Mouse (Mus musculus): ENCODE data around the gene Dennd1a. TPM values are rescaled to one million over a fixed set of nuclear protein-coding genes. Genes with fewer than 3 reads are reported as not detected.
"Not testable (repeated sequence)": the region's sequence is repeated elsewhere in the genome, so short reads cannot be mapped to it uniquely, and the experiment has no call there.

Gene Dennd1a
- total RNA-seq, 2 experiments from 2014 or later: 25.3 to 26.2 TPM

GRCm38 (mm10) chr2:37989091-37989490 lies 298.1 kb downstream of the Dennd1a start:
- intact Hi-C loops (cut with DNase I): no loop called here
- no peak for DNase-seq

GRCm38 (mm10) chr2:37988301-37988700 lies 298.9 kb downstream of the Dennd1a start:
- intact Hi-C loops (cut with DNase I): no loop called here
- no peak for DNase-seq

GRCm38 (mm10) chr2:37985690-37986222 lies 301.4 kb downstream of the Dennd1a start:
- intact Hi-C loops (cut with DNase I): no loop called here
- no peak for DNase-seq

GRCm38 (mm10) chr2:37982714-37983113 lies 304.5 kb downstream of the Dennd1a start:
- DNase-seq: no peak
- intact Hi-C loops (cut with DNase I): no loop called here

- intact Hi-C loops (cut with DNase I): no loop called here
- DNase-seq: no peak
Measured at GRCm38 (mm10) chr2:37981562-37982403, 305.4 kb downstream of the Dennd1a start.

GRCm38 (mm10) chr2:37974201-37974600 lies 313.0 kb downstream of the Dennd1a start:
- DNase-seq: no peak
- intact Hi-C loops (cut with DNase I): no loop called here

GRCm38 (mm10) chr2:37972621-37973020 lies 314.6 kb downstream of the Dennd1a start:
- no peak for DNase-seq
- intact Hi-C loops (cut with DNase I): no loop called here

- no peak for DNase-seq
- intact Hi-C loops (cut with DNase I): no loop called here
Measured at GRCm38 (mm10) chr2:37971726-37972125, 315.5 kb downstream of the Dennd1a start.

GRCm38 (mm10) chr2:37969713-37970485 lies 317.3 kb downstream of the Dennd1a start:
- no peak for DNase-seq
- intact Hi-C loops (cut with DNase I): no loop called here

- intact Hi-C loops (cut with DNase I): no loop called here
- no peak for DNase-seq
Measured at GRCm38 (mm10) chr2:37964534-37964933, 322.7 kb downstream of the Dennd1a start.

GRCm38 (mm10) chr2:37963362-37963761 lies 323.8 kb downstream of the Dennd1a start:
- no peak for DNase-seq
- intact Hi-C loops (cut with DNase I): no loop called here

GRCm38 (mm10) chr2:37948424-37948823 lies 338.8 kb downstream of the Dennd1a start:
- no peak for DNase-seq
- intact Hi-C loops (cut with DNase I): no loop called here

GRCm38 (mm10) chr2:37945598-37946336 lies 341.4 kb downstream of the Dennd1a start:
- intact Hi-C loops (cut with DNase I): no loop called here
- DNase-seq: no peak

GRCm38 (mm10) chr2:37942906-37943305 lies 344.3 kb downstream of the Dennd1a start:
- no peak for DNase-seq
- intact Hi-C loops (cut with DNase I): no loop called here

- intact Hi-C loops (cut with DNase I): no loop called here
- DNase-seq: no peak
Measured at GRCm38 (mm10) chr2:37941741-37942140, 345.4 kb downstream of the Dennd1a start.

GRCm38 (mm10) chr2:37940845-37941361 lies 346.3 kb downstream of the Dennd1a start:
- intact Hi-C loops (cut with DNase I): no loop called here
- DNase-seq: no peak

GRCm38 (mm10) chr2:37939997-37940396 lies 347.2 kb downstream of the Dennd1a start:
- intact Hi-C loops (cut with DNase I): no loop called here
- DNase-seq: no peak

GRCm38 (mm10) chr2:37936922-37937321 lies 350.3 kb downstream of the Dennd1a start:
- DNase-seq; intact Hi-C loops (cut with DNase I): not testable (repeated sequence)

- intact Hi-C loops (cut with DNase I): no loop called here
- DNase-seq: no peak
Measured at GRCm38 (mm10) chr2:37932240-37932639, 354.9 kb downstream of the Dennd1a start.
